Mouse (Mus musculus): Measurements from ENCODE around the gene Nbea.

Gene Nbea

DNA sequence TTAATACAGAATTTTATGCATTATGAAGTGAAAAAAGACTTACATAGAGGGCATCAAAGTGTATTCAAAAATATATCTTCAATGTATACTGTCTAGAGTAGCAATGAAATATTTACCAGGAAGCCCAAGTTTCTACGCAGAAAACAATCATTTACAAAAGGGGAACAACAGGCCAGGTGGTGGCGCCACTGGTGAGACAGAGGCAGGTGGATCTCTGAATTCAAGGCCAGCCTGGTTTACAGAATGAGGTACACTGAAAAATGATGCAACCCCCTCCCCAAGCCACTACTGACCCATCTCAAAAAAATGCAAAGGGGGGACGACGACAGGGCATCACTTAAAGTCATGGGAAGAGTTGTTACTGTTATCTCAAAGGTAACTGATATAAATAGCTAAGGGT lies 430.9 kb downstream of the Nbea start:
- no peak for DNase-seq (ENCODE audit: inconsistent ontology term)

- peak; percentile 93 for DNase-seq (ENCODE audit: inconsistent ontology term)
These were observed 432.1 kb downstream of the Nbea start for GRCm38 (mm10) chr3:55751363-55751762.

DNA sequence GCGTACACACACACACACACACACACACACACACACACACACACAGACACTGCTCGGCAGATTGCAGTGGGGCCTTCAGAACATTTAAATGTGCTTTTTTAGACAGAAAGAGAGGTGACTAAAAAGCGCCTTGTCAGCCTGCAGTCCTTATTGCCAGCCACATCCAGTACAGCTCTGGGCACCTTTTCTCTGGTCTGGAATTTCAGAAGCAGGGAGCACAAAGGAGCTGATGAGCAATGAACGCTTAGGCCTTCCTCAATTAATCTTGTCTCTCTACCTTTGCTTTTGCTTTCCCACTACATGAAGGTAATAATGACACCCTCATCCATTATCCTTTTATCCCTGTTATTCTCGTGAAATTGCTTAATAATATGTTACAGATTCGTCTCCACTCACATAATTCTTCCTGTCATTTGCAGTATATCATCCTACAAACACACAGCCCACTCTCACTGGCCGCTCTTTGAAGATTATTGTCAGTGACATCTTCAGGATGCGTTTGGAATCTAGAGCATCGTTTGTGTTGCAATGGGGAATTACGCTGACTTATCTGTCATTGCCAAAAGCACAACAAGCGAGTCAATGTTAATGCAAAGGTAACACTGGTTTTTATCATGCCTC lies 432.9 kb downstream of the Nbea start:
- DNase-seq (ENCODE audit: inconsistent ontology term) = peak; percentile 85

DNA sequence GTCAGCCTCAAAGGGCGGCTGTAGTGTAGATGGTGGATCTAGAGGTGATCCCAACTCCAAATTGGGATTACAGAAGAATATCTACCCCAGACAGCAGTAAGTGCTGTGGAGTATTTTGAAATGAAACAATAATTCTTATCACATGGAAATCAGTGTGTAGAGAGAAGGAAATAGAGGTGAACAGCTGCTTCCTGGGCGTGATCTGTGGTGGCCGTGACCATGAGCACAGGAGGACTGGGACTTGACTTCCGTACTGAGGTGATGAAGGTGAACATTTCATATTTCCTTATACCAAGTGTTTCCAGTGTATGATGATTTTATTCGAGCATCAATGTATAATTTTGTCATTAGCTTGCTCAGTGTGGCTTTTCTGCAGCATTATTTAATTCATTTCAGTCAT lies 439.6 kb downstream of the Nbea start:
- DNase-seq (ENCODE audit: inconsistent ontology term) = no peak

GRCm38 (mm10) chr3:55742654-55743053 lies 440.8 kb downstream of the Nbea start:
- DNase-seq (ENCODE audit: inconsistent ontology term) = peak; percentile 84

DNA sequence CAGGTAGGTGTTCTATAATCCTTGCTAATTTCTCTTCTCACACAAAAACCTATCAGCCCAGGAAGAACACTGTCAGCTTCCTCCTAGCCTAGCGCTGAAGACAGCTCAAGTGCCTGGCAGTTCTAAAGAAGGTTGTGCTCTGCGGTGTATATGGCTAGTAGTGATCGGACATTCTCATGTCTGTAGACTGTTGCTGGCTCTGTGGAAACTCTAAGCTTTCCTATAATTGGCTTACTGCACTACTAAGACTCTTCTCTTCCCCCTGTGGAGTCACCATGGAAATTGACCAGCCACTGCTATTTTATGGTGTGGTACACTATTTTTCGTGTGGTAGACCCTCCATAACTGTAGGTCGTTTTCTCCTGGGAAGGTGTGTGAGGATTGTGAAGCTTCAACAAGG lies 441.3 kb downstream of the Nbea start:
- no peak for DNase-seq (ENCODE audit: inconsistent ontology term)

DNA sequence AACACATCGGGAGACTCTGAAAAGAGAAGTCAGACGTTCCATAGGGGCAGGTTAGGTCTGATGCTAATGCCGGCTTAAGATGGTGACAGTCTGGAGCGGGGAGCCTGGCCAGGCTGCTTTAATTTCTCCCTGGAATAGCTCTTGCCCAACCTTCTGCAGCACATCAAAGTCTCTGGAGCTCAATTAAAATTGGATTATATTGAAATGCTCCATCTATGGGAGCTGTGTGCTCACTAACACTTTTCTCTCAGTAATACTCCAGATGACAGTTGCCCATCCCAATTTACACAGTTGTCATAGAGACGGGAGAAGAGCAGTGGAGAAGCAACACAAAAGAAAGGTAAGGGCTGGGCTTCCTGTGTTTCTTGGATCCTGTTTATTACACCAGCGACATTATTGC lies 442.1 kb downstream of the Nbea start:
- DNase-seq (ENCODE audit: inconsistent ontology term) = peak; percentile 32

DNA sequence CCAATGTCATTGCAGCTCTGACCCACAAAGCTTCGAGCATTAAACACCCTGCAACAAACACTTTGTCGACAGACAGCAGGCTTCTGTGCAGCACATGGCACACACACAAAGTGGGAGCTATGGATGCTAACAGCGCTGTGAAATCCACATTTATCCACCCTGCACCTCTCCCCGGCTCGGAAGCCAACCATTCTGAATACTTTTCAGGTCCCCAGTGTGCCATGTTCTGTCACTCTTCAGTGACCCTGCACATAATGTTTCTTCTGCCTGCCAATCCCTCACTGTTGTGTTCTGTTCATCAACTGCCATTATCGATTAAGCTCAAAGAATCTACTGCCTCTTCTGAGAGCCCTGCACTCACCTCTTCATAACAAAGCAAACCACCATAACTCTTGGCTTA lies 449.8 kb downstream of the Nbea start:
- DNase-seq (ENCODE audit: inconsistent ontology term) = peak; percentile 42

DNA sequence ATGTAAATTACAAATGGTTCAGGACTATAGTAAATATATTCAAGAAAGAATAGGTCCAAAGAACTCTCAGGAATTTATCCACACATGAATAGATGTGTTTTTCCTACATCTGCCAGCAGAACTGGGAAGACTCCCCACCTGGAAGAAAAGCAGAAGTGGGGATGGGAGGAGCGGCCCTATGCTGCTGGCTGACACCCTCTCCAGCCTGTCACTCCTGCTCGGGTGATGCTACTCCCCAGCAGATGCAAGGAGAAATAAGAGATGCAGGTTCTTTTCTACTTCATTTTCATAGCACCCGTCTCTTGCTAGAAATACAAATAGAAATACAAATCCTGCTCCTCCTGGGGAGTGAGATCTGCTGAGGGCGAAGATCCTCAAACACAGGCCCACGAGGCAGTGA lies 453.0 kb downstream of the Nbea start:
- DNase-seq (ENCODE audit: inconsistent ontology term) = no peak

DNA sequence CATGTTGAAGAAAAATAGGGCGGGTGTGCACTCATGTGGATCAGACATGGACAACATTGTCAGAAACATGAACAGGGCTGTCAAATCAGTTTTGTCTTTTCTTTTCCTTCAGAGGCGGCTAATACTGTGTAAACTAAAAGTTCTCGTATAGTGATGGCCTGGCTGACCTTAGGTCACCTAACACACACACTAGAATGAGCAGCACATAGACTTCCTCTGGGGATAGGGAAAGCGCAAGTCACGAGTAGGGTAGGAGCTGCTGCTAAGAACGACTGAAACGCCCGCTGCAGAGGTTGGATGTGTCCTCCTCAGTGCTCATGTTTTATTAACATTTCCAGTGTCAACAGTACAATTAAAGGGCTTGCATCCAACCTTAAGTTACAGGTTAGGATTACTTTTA lies 453.4 kb downstream of the Nbea start:
- DNase-seq (ENCODE audit: inconsistent ontology term) = peak; percentile 19

DNA sequence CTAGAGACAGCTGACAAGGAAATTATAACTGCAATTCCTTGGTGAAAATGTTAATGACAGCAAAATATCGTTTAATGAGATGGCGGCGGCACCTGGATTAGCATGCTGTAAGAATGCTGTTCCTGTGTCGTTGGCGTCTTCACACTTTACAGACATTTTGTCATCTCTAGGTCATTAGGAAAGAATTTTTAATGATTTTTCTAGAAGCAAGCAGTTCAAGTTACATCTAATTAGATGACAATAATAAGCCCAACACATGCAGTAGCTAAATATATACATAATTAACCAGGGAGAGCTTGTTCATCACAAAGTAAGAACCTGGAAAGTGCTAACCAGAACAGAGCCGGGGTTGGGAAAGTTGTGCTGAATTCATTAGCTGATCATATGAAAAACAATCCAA lies 469.2 kb downstream of the Nbea start:
- peak; percentile 13 for DNase-seq (ENCODE audit: inconsistent ontology term)

DNA sequence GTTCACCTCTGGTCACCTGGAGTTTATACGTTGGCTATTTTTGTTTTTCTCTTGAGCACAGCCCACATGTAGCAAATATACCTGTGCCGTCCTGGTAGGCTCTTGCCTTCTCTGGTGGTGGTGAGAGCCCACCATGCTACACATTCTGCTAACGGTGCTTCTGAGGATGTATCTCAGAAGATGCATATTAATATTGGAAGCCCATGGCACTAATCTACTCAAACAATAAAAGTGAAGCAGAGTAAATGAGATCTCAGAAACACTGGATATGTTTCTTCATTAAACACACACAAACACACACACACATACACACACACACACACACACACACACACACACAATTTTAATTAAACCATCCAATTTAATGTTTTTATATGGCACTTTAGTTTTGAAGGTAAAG lies 469.6 kb downstream of the Nbea start:
- no peak for DNase-seq (ENCODE audit: inconsistent ontology term)

DNA sequence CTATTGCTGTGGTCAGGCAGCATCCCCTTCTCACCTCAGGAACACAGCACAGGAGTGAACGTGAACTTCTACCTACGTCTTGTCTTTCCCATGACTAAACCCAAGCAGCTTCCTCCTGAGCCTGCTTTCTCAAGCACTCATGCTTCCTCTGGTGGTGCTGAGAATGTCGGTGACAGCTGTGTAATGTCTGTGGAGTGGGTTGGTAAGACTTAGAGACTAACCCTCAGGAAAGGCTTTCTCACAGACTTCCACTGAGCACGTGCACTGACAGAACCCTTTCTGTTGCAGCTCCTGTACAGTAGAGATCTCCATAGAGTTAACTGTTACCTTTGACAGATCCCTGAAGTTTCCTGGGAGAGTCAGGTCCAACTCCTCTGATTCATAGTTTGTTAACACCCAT lies 473.2 kb downstream of the Nbea start:
- no peak for DNase-seq (ENCODE audit: inconsistent ontology term)

- peak; percentile 20 for DNase-seq (ENCODE audit: inconsistent ontology term)
These were observed 481.9 kb downstream of the Nbea start for GRCm38 (mm10) chr3:55701632-55702031.

- no peak for DNase-seq (ENCODE audit: inconsistent ontology term)
These were observed 486.3 kb downstream of the Nbea start for GRCm38 (mm10) chr3:55697174-55697573.

GRCm38 (mm10) chr3:55693073-55693472 lies 490.4 kb downstream of the Nbea start:
- DNase-seq (ENCODE audit: inconsistent ontology term) = peak; percentile 79

DNA sequence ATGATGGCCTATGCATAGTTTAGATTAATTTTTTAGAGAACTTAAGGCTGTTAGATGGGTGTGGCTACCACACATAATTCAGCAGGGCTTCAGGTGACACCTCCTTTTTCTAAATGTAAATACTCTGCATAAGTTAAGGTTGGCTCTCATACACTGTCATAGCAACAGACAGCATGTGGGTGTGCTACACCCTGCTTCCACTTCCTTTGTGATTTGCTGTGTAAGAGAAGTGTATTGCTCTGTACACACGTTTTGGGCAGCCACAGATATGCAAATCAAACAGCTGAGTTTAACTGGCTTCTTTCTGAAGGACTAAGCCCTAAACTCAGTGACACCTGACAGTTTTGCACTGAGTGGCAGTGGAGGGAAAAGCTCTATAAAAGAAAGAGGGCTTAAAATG lies 495.4 kb downstream of the Nbea start:
- no peak for DNase-seq (ENCODE audit: inconsistent ontology term)

GRCm38 (mm10) chr3:55686993-55687392 lies 496.5 kb downstream of the Nbea start:
- DNase-seq (ENCODE audit: inconsistent ontology term) = no peak

GRCm38 (mm10) chr3:55685627-55686026 lies 497.9 kb downstream of the Nbea start:
- DNase-seq (ENCODE audit: inconsistent ontology term) = no peak

- peak; percentile 69 for DNase-seq (ENCODE audit: inconsistent ontology term)
These were observed 498.6 kb downstream of the Nbea start for GRCm38 (mm10) chr3:55684892-55685291.

DNA sequence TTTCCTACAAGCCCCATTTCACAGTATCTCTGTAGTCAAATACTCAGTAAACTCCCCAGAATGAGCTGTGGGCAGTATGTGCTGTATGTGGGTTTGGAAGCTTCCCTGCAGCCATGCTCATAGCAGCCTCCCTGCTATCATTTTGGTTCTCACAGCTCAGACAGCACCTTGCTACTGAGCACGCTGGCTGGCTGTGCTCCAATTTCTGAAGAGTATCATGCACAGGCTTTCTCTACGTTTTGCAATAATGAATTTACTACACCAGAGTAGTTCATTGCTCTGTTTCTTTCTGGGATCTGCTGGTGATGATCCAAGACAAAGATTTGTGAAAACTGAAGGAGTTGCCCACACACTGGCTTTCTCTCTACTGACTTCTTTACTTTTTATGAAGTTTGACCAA lies 505.8 kb downstream of the Nbea start:
- DNase-seq (ENCODE audit: inconsistent ontology term) = no peak

DNA sequence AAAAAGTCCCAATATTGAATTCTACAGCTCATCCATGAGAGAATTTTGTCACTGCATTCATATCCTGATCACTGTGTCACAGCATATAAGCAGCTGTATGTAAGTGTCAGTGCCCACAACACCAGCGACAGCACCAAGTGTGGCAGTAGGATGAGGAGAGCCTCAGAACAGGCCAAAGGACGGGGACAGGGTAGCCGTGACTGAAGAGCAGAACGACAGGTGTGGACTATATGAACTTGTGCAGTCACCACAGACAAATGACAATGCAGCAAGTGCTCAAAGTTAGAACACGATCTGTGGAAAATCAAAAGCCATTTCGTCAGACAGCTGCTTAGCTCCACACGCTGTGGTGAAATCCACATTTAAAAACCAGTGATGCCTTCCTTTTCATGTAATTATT lies 509.3 kb downstream of the Nbea start:
- DNase-seq (ENCODE audit: inconsistent ontology term) = no peak

DNA sequence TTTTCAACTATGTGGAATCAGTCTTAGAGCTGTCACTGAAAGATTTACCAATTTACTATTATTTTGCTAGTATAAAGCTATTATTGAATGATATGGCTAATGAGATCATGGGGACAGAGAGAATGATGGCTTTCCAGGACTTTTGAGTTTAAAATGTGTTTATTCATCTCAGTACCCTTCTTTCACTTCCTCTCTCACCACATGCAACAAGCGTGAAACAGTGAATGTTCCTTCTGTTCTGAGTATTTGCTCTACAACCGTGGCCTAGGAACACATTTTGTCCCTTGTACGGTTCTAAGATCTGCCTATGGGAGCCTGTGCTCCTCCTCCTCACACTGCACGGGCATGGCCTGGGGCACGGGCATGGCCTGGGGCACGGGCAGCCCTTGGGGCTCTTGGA lies 516.5 kb downstream of the Nbea start:
- no peak for DNase-seq (ENCODE audit: inconsistent ontology term)

DNA sequence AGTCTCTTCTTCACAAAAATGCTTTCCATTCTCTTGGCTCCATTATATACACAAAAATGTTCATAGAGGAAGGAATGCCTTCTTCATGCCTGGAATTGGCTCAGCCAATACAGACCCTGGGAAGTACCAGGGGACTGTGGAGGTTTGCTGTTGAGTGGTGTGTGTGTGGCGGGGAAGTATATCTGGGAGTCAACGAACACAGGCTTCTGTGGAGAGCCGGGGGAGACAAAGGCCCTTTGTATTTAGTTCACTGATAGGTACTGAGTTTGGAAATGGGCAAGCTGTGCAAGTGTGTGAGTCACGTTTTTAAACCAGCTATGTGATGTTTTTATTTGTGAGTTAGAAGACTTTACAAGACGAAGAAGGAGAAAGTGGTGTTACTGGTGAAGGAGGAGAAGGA lies 517.6 kb downstream of the Nbea start:
- peak; percentile 53 for DNase-seq (ENCODE audit: inconsistent ontology term)

Measured in Muller cell, postnatal 12 days (primary cell).